8 mouse cellular contexts compared by ENCODE assay signal in genomic region chr1:55088611-55089497, GRCm38 (mm10). TPM values are rescaled to one million over a fixed set of nuclear protein-coding genes. Genes with fewer than 3 reads are reported as not detected.
A peak's percentile ranks its signal among the peaks of the same experiment; 100 is the strongest.
DNase-seq lines count a peak whose midpoint lies in the region; ATAC-seq and TF ChIP-seq lines count a peak whose summit lies in the region.

No protein-coding gene starts in this region.

- DNase-seq in heart, embryonic 10.5 days (ENCODE audit: low spot score): no peak
- DNase-seq in heart, postnatal 36 days: no peak
- DNase-seq in forebrain, postnatal 0 days: no peak
- no peak for DNase-seq in right cerebral cortex, postnatal 14 days
- DNase-seq in gastrocnemius, postnatal 25 days: no peak
- no peak for DNase-seq in adrenal gland, postnatal 14 days

- H3K27ac ChIP-seq in heart, embryonic 10.5 days: peak overlapping the region; percentile 99
- H3K27ac ChIP-seq in ES-Bruce4 (ENCODE audit: insufficient read depth, low read length): peak overlapping the region; percentile 45
- H3K27ac ChIP-seq in forebrain, postnatal 0 days (ENCODE audit: low read depth, low read length): peak overlapping the region; percentile 94
- peak overlapping the region; percentile 95 for H3K27ac ChIP-seq in liver, embryonic 15.5 days (replicated peaks)

- peak overlapping the region; percentile 95 for H3K9ac ChIP-seq in ES-Bruce4 (ENCODE audit: low read depth, poor library complexity, severe bottlenecking)
- H3K9ac ChIP-seq in forebrain, postnatal 0 days: peak overlapping the region; percentile 89
- H3K9ac ChIP-seq in liver, embryonic 15.5 days: peak overlapping the region; percentile 93

- peak overlapping the region; percentile 72 for H3K4me2 ChIP-seq in forebrain, postnatal 0 days (ENCODE audit: low read depth)
- H3K4me2 ChIP-seq in liver, embryonic 15.5 days: peak overlapping the region; percentile 99

- H3K9me3 ChIP-seq in heart, embryonic 10.5 days: no peaks in the 10 kb centered on the region
- H3K9me3 ChIP-seq in ES-Bruce4 (replicated peaks; ENCODE audit: control insufficient read depth, insufficient read depth, low read length, poor library complexity, severe bottlenecking): no peaks in the 10 kb centered on the region
- no peaks in the 10 kb centered on the region for H3K9me3 ChIP-seq in forebrain, postnatal 0 days (ENCODE audit: low read length)
- no peaks in the 10 kb centered on the region for H3K9me3 ChIP-seq in liver, embryonic 15.5 days (replicated peaks)

- H3K27me3 ChIP-seq in heart, embryonic 10.5 days (ENCODE audit: insufficient read depth, poor library complexity, severe bottlenecking): no peaks in the 10 kb centered on the region
- no peaks in the 10 kb centered on the region for H3K27me3 ChIP-seq in ES-Bruce4 (ENCODE audit: control insufficient read depth, insufficient read depth, low read length, poor library complexity, severe bottlenecking)
- no peaks in the 10 kb centered on the region for H3K27me3 ChIP-seq in forebrain, postnatal 0 days (ENCODE audit: insufficient read depth, low read length)
- no peaks in the 10 kb centered on the region for H3K27me3 ChIP-seq in liver, embryonic 15.5 days

- peak overlapping the region; percentile 93 for H3K4me3 ChIP-seq in heart, embryonic 10.5 days
- peak overlapping the region; percentile 95 for H3K4me3 ChIP-seq in ES-Bruce4 (ENCODE audit: low read depth, low read length)
- peak overlapping the region; percentile 77 for H3K4me3 ChIP-seq in forebrain, postnatal 0 days (ENCODE audit: low read depth, low read length)
- peak overlapping the region; percentile 93 for H3K4me3 ChIP-seq in liver, embryonic 15.5 days (replicated peaks)

- ATAC-seq in forebrain, postnatal 0 days: no peak
- ATAC-seq in liver, embryonic 15.5 days (ENCODE audit: insufficient read depth): no peak

- peaks cover 18% of the 10 kb centered on the region for H3K4me1 ChIP-seq in heart, embryonic 10.5 days
- no peaks in the 10 kb centered on the region for H3K4me1 ChIP-seq in ES-Bruce4 (ENCODE audit: control insufficient read depth, insufficient read depth, low read length)
- peaks cover 8% of the 10 kb centered on the region; the same call in 1 of the 2 replicates for H3K4me1 ChIP-seq in forebrain, postnatal 0 days (ENCODE audit: insufficient read depth)
- H3K4me1 ChIP-seq in liver, embryonic 15.5 days (replicated peaks): peaks cover 64% of the 10 kb centered on the region

- H3K36me3 ChIP-seq in heart, embryonic 10.5 days: peaks cover 49% of the 10 kb centered on the region
- H3K36me3 ChIP-seq in ES-Bruce4 (ENCODE audit: control insufficient read depth, insufficient read depth, low read length, poor library complexity, severe bottlenecking): peaks cover 56% of the 10 kb centered on the region
- peaks cover 12% of the 10 kb centered on the region; the same call in 1 of the 2 replicates for H3K36me3 ChIP-seq in forebrain, postnatal 0 days (ENCODE audit: insufficient read depth)
- peaks cover 33% of the 10 kb centered on the region for H3K36me3 ChIP-seq in liver, embryonic 15.5 days (replicated peaks)

- WGBS in heart, embryonic 10.5 days: 8% methylated on average over 16 of the region's 16 CpGs
- WGBS in forebrain, postnatal 0 days: 7% methylated on average over 16 of the region's 16 CpGs
- 3% methylated on average over 16 of the region's 16 CpGs for WGBS in liver, embryonic 15.5 days (ENCODE audit: insufficient replicate concordance)

- TF ChIP-seq EP300 in ES-Bruce4 (IDR thresholded peaks at IDR 0.05; ENCODE audit: insufficient read depth, low read depth, low read length): no peak

- no peak for TF ChIP-seq POLR2A in ES-Bruce4 (IDR thresholded peaks at IDR 0.05; ENCODE audit: insufficient read depth, low read length)

- no peak for TF ChIP-seq CTCF in ES-Bruce4 (IDR thresholded peaks at IDR 0.05; ENCODE audit: low read depth, low read length)
- TF ChIP-seq CTCF in forebrain, postnatal 0 days (IDR thresholded peaks at IDR 0.05; ENCODE audit: low read depth): no peak

- intact Hi-C loops in heart, postnatal 36 days (cut with DNase I): loop anchor here (1.0 to 5.0 kb wide), 3 partner anchors 42 to 148 kb away; partner anchors contain the start of genes Mars2, Mob4 and Sf3b1

RNA-seq across cellular contexts. Expression of gene Hspd1, which starts 0.8 kb away (rescaled TPM):
- 650 and 681 TPM in 2 replicates for polyA plus RNA-seq in heart, embryonic 10.5 days (2016; fragmentation: Nextera tagmentation; extraction: Ambion mirVana)
- 100 to 1,000 TPM; 382 to 415 TPM for total RNA-seq in heart, postnatal 36 days (2021)
- 626 and 704 TPM in 2 replicates for polyA plus RNA-seq in ES-Bruce4 (2011; ENCODE audit: insufficient read depth, insufficient read length, low read depth, missing spikeins)
- total RNA-seq in forebrain, postnatal 0 days (2014; rRNA removed): 149 and 162 TPM in 2 replicates
- 197 and 238 TPM in 2 replicates for polyA plus RNA-seq in forebrain, postnatal 0 days (2015; fragmentation: Nextera tagmentation; extraction: Ambion mirVana)
- polyA plus RNA-seq in liver, embryonic 15.5 days (2015; fragmentation: Nextera tagmentation; extraction: Ambion mirVana): 245 and 256 TPM in 2 replicates
- total RNA-seq in gastrocnemius, postnatal 25 days (2021): 100 to 1,000 TPM; 162 to 179 TPM
- 1,112 and 1,123 TPM in 2 replicates for total RNA-seq in adrenal gland, postnatal 14 days (2021)

RNA-seq across cellular contexts. Expression of gene Hspe1, which starts 0.9 kb away (rescaled TPM):
- polyA plus RNA-seq in heart, embryonic 10.5 days (2016; fragmentation: Nextera tagmentation; extraction: Ambion mirVana): 474 and 598 TPM in 2 replicates
- total RNA-seq in heart, postnatal 36 days (2021): 100 to 1,000 TPM; 167 to 177 TPM
- 622 and 631 TPM in 2 replicates for polyA plus RNA-seq in ES-Bruce4 (2011; ENCODE audit: insufficient read depth, insufficient read length, low read depth, missing spikeins)
- total RNA-seq in forebrain, postnatal 0 days (2014; rRNA removed): 124 and 182 TPM in 2 replicates
- polyA plus RNA-seq in forebrain, postnatal 0 days (2015; fragmentation: Nextera tagmentation; extraction: Ambion mirVana): 257 and 295 TPM in 2 replicates
- polyA plus RNA-seq in liver, embryonic 15.5 days (2015; fragmentation: Nextera tagmentation; extraction: Ambion mirVana): 233 and 311 TPM in 2 replicates
- 10 to 100 TPM; 83.7 to 88.8 TPM for total RNA-seq in gastrocnemius, postnatal 25 days (2021)
- 556 and 584 TPM in 2 replicates for total RNA-seq in adrenal gland, postnatal 14 days (2021)

RNA-seq across cellular contexts. Expression of gene Coq10b, which starts 36.3 kb away (rescaled TPM):
- 24.1 and 26.6 TPM in 2 replicates for polyA plus RNA-seq in heart, embryonic 10.5 days (2016; fragmentation: Nextera tagmentation; extraction: Ambion mirVana)
- total RNA-seq in heart, postnatal 36 days (2021): 10 to 100 TPM; 38.0 to 76.2 TPM
- 21.2 and 27.1 TPM in 2 replicates for polyA plus RNA-seq in ES-Bruce4 (2011; ENCODE audit: insufficient read depth, insufficient read length, low read depth, missing spikeins)
- total RNA-seq in forebrain, postnatal 0 days (2014; rRNA removed): 26.1 and 28.9 TPM in 2 replicates
- polyA plus RNA-seq in forebrain, postnatal 0 days (2015; fragmentation: Nextera tagmentation; extraction: Ambion mirVana): 25.8 and 27.0 TPM in 2 replicates
- 13.0 and 13.3 TPM in 2 replicates for polyA plus RNA-seq in liver, embryonic 15.5 days (2015; fragmentation: Nextera tagmentation; extraction: Ambion mirVana)
- total RNA-seq in gastrocnemius, postnatal 25 days (2021): 10 to 100 TPM in 1 of 2 experiments, 1 to 10 TPM in 1; 7.7 to 22.8 TPM
- 63.1 and 105 TPM in 2 replicates for total RNA-seq in adrenal gland, postnatal 14 days (2021)

RNA-seq across cellular contexts. Expression of gene Mob4, which starts 42.2 kb away (rescaled TPM):
- 101 and 112 TPM in 2 replicates for polyA plus RNA-seq in heart, embryonic 10.5 days (2016; fragmentation: Nextera tagmentation; extraction: Ambion mirVana)
- 10 to 100 TPM; 30.3 to 35.4 TPM for total RNA-seq in heart, postnatal 36 days (2021)
- 77.2 and 83.5 TPM in 2 replicates for polyA plus RNA-seq in ES-Bruce4 (2011; ENCODE audit: insufficient read depth, insufficient read length, low read depth, missing spikeins)
- total RNA-seq in forebrain, postnatal 0 days (2014; rRNA removed): 94.8 and 95.9 TPM in 2 replicates
- 141 and 155 TPM in 2 replicates for polyA plus RNA-seq in forebrain, postnatal 0 days (2015; fragmentation: Nextera tagmentation; extraction: Ambion mirVana)
- 37.6 and 38.2 TPM in 2 replicates for polyA plus RNA-seq in liver, embryonic 15.5 days (2015; fragmentation: Nextera tagmentation; extraction: Ambion mirVana)
- total RNA-seq in gastrocnemius, postnatal 25 days (2021): 10 to 100 TPM; 34.1 to 38.5 TPM
- 294 and 307 TPM in 2 replicates for total RNA-seq in adrenal gland, postnatal 14 days (2021)

Comparison
In these comparisons a context has a peak if more than half of its experiments do, and no peak if none do; other contexts are left out.
1. H3K27ac ChIP-seq: peak in every context shown above with its lines; median percentile 99 in heart, embryonic 10.5 days; 95 in liver, embryonic 15.5 days; 94 in forebrain, postnatal 0 days; 45 in ES-Bruce4.